Mouse (Mus musculus) kidney, embryonic 14.5 days (tissue): ENCODE measurements around the gene Gm1123. TPM values are rescaled to one million over a fixed set of nuclear protein-coding genes. Genes with fewer than 3 reads are reported as not detected.

Experiments
- ATAC-seq: fragments of 200-750 bp; cut with Nextera tagmentation; 2 replicates; pipeline ENCODE4 v1.8.0; 2017; ENCODE audit warnings: moderate number of reproducible peaks, mild to moderate bottlenecking, moderate TSS enrichment, moderate library complexity; ENCODE audit not compliant: low FRiP score, low TSS enrichment
- H3K27ac ChIP-seq: fragments of 300-500 bp; sonication (generic); 2 replicates; pipeline ENCODE4 v1.5.1; 2014; ENCODE audit warnings: low read depth, mild to moderate bottlenecking, low read length, moderate library complexity, mixed read lengths
- H3K27me3 ChIP-seq: fragments of 300-500 bp; sonication (generic); 2 replicates; pipeline ENCODE4 v1.6.1; 2014; ENCODE audit warnings: mild to moderate bottlenecking, low read length; ENCODE audit not compliant: control insufficient read depth, insufficient read depth
- H3K36me3 ChIP-seq: fragments of 300-500 bp; sonication (generic); 2 replicates; pipeline ENCODE4 v1.6.1; 2014; ENCODE audit warnings: low read length, mixed read lengths; ENCODE audit not compliant: control insufficient read depth, insufficient read depth
- H3K4me1 ChIP-seq: fragments of 300-500 bp; sonication (generic); 2 replicates; pipeline ENCODE4 v1.6.1; 2014; ENCODE audit warnings: low read length, mixed read lengths; ENCODE audit not compliant: control insufficient read depth, insufficient read depth
- H3K4me2 ChIP-seq: fragments of 300-500 bp; sonication (generic); replicated peaks from 2 replicates; pipeline ENCODE4 v1.6.1; 2014; ENCODE audit warnings: low read depth, mild to moderate bottlenecking, low read length
- H3K4me3 ChIP-seq: fragments of 300-500 bp; sonication (generic); 2 replicates; pipeline ENCODE4 v1.5.1; 2014; ENCODE audit warnings: mild to moderate bottlenecking, low read length
- H3K9ac ChIP-seq: fragments of 300-500 bp; sonication (generic); 2 replicates; pipeline ENCODE4 v1.6.1; 2014; ENCODE audit warnings: low read depth, mild to moderate bottlenecking, low read length, moderate library complexity
- H3K9me3 ChIP-seq: fragments of 300-500 bp; sonication (generic); 2 replicates; pipeline ENCODE4 v1.6.1; 2016; ENCODE audit warnings: low read length; ENCODE audit not compliant: control insufficient read depth
- WGBS: fragments of 180-500 bp; shearing (Covaris S2); extraction: QIAGEN DNeasy Blood & Tissue Kit; methylation state at CpG from one replicate; pipeline ENCODE4 v1.1.7; 2014; 5-methylcytosine and 5-hydroxymethylcytosine counted together
- polyA plus RNA-seq: library from polyadenylated mRNA; unstranded; fragments of >200 nt; fragmentation: Nextera tagmentation; extraction: Ambion mirVana; gene quantifications from 2 replicates; pipeline ENCODE4 v1.2.1, GENCODE M21; 2014

Gene Gm1123
- polyA plus RNA-seq, 1 experiment from 2014 or later, result not detected

GRCm38 (mm10) chr9:98986476-98987096 is 48.9 kb downstream of the Gm1123 start:
- Histone ChIP-seq H3K27me3 (peaks cover 16% of the 10 kb centered on the region), H3K4me2 (peak overlapping the region; percentile 83), H3K4me3 (peak overlapping the region; percentile 81), H3K4me1 (peaks cover 3% of the 10 kb centered on the region; the same call in 1 of the 2 replicates), H3K27ac (no peak overlapping the region), H3K9me3 (no peaks in the 10 kb centered on the region), H3K36me3 (no peaks in the 10 kb centered on the region), H3K9ac (peak overlapping the region; percentile 67)
- ATAC-seq, result peak; percentile 68
- WGBS, result 1% methylated on average over 40 of the region's 50 CpGs

- ATAC-seq, result peak; percentile 99
Measured at GRCm38 (mm10) chr9:98985800-98986475, 49.6 kb downstream of the Gm1123 start, which contains the start of gene Faim. Faim (plus strand) TSS chr9:98986373.

GRCm38 (mm10) chr9:98979431-98980416 is 55.8 kb downstream of the Gm1123 start:
- H3K4me2 ChIP-seq, result peak overlapping the region; percentile 38
- no peak overlapping the region for H3K27ac ChIP-seq
- H3K36me3 ChIP-seq, result no peaks in the 10 kb centered on the region
- WGBS, result 4% methylated on average over 29 of the region's 29 CpGs
- H3K9me3 ChIP-seq, result no peaks in the 10 kb centered on the region
- H3K27me3 ChIP-seq, result peaks cover 35% of the 10 kb centered on the region
- peak overlapping the region; percentile 28; the same call in 1 of the 2 replicates for H3K4me3 ChIP-seq
- H3K4me1 ChIP-seq, result no peaks in the 10 kb centered on the region
- ATAC-seq, result peak; percentile 70
- no peak overlapping the region for H3K9ac ChIP-seq

More at GRCm38 (mm10) chr9:98985800-98986475, 49.6 kb downstream of the Gm1123 start, which contains the start of gene Faim:
- Histone ChIP-seq H3K36me3 (no peaks in the 10 kb centered on the region), H3K9ac (peak within 1 kb of the TSS; percentile 67), H3K4me2 (peak within 1 kb of the TSS; percentile 83), H3K27me3 (peaks cover 16% of the 10 kb centered on the region), H3K9me3 (no peaks in the 10 kb centered on the region), H3K4me1 (peaks cover 3% of the 10 kb centered on the region; the same call in 1 of the 2 replicates), H3K27ac (no peak within 1 kb of the TSS), H3K4me3 (peak within 1 kb of the TSS; percentile 81)
- whole genome bisulfite sequencing, result under 1% methylated on average over 38 of the region's 45 CpGs

GRCm38 (mm10) chr9:98976520-98976919 is 59.0 kb downstream of the Gm1123 start:
- no peak overlapping the region for H3K4me3 ChIP-seq
- ATAC-seq, result no peak
- no peak overlapping the region for H3K27ac ChIP-seq
- 51% methylated on average over 5 of the region's 5 CpGs for WGBS
- H3K4me1 ChIP-seq, result peaks cover 4% of the 10 kb centered on the region; the same call in 1 of the 2 replicates
- H3K36me3 ChIP-seq, result no peaks in the 10 kb centered on the region
- no peak overlapping the region for H3K4me2 ChIP-seq
- no peaks in the 10 kb centered on the region for H3K9me3 ChIP-seq
- peaks cover 51% of the 10 kb centered on the region for H3K27me3 ChIP-seq
- H3K9ac ChIP-seq, result no peak overlapping the region

- WGBS, result 100% methylated on average over 1 of the region's 1 CpGs
- no peak for ATAC-seq
- H3K27ac ChIP-seq, result no peak overlapping the region
- no peak overlapping the region for H3K4me2 ChIP-seq
- peaks cover 4% of the 10 kb centered on the region; the same call in 1 of the 2 replicates for H3K4me1 ChIP-seq
- no peaks in the 10 kb centered on the region for H3K9me3 ChIP-seq
- H3K4me3 ChIP-seq, result no peak overlapping the region
- no peak overlapping the region for H3K9ac ChIP-seq
- H3K27me3 ChIP-seq, result peaks cover 55% of the 10 kb centered on the region
- no peaks in the 10 kb centered on the region for H3K36me3 ChIP-seq
Measured at GRCm38 (mm10) chr9:98976081-98976480, 59.4 kb downstream of the Gm1123 start.

GRCm38 (mm10) chr9:98974898-98975297 is 60.6 kb downstream of the Gm1123 start:
- ATAC-seq, result no peak
- H3K27ac ChIP-seq, result no peak overlapping the region
- no peaks in the 10 kb centered on the region for H3K36me3 ChIP-seq
- 37% methylated on average over 2 of the region's 2 CpGs for WGBS
- H3K4me2 ChIP-seq, result no peak overlapping the region
- H3K9ac ChIP-seq, result no peak overlapping the region
- H3K4me3 ChIP-seq, result no peak overlapping the region
- H3K27me3 ChIP-seq, result peaks cover 67% of the 10 kb centered on the region
- peaks cover 4% of the 10 kb centered on the region; the same call in 1 of the 2 replicates for H3K4me1 ChIP-seq
- no peaks in the 10 kb centered on the region for H3K9me3 ChIP-seq

- H3K4me1 ChIP-seq, result peaks cover 4% of the 10 kb centered on the region; the same call in 1 of the 2 replicates
- no peak for ATAC-seq
- no peaks in the 10 kb centered on the region for H3K9me3 ChIP-seq
- H3K4me3 ChIP-seq, result peak overlapping the region; percentile 36
- no peak overlapping the region for H3K9ac ChIP-seq
- 2% methylated on average over 7 of the region's 7 CpGs for WGBS
- H3K27ac ChIP-seq, result no peak overlapping the region
- H3K4me2 ChIP-seq, result peak overlapping the region; percentile 55
- peaks cover 78% of the 10 kb centered on the region for H3K27me3 ChIP-seq
- H3K36me3 ChIP-seq, result no peaks in the 10 kb centered on the region
Measured at GRCm38 (mm10) chr9:98973561-98973960, 62.0 kb downstream of the Gm1123 start.

GRCm38 (mm10) chr9:98973101-98973521 is 62.4 kb downstream of the Gm1123 start:
- Histone ChIP-seq H3K27ac (no peak overlapping the region), H3K4me3 (peak overlapping the region; percentile 36), H3K4me2 (peak overlapping the region; percentile 55), H3K27me3 (peaks cover 78% of the 10 kb centered on the region), H3K36me3 (no peaks in the 10 kb centered on the region), H3K4me1 (peaks cover 4% of the 10 kb centered on the region; the same call in 1 of the 2 replicates), H3K9ac (0 out of 2 replicates have a peak overlapping the region, but pooled peaks have one; percentile 12), H3K9me3 (no peaks in the 10 kb centered on the region)
- under 1% methylated on average over 40 of the region's 40 CpGs for WGBS
- ATAC-seq, result 0 out of 2 replicates have a peak, but pooled peaks have one; percentile 22
